Mouse (Mus musculus): ENCODE results near the gene Itprip. TPM values are rescaled to one million over a fixed set of nuclear protein-coding genes. Genes with fewer than 3 reads are reported as not detected.

The Itprip gene
- total RNA-seq (2021), result 10 to 100 TPM; 17.9 to 25.1 TPM
- long read RNA-seq, experiment 1, partial matches to known transcripts, result 0 of 8 reads
- long read RNA-seq, experiment 1, other reads (novel, unspliced or antisense), result 8 of 8 reads
- long read RNA-seq, experiment 2, partial matches to known transcripts, result 0 of 1 reads
- long read RNA-seq, experiment 2, other reads (novel, unspliced or antisense), result 1 of 1 reads

GRCm38 (mm10) chr19:47919126-47919965 is at the start of gene Itprip, which contains the start of gene Cfap43:
Gene Itprip (minus strand): TSS chr19:47919299.
Gene Cfap43 (minus strand): TSS chr19:47919287.
- peak; percentile 82 to 85 for DNase-seq

GRCm38 (mm10) chr19:47958181-47958580 is 39.1 kb upstream of the Itprip start:
- DNase-seq, result no peak

- DNase-seq, result no peak
Observed at GRCm38 (mm10) chr19:47953169-47953568, 34.1 kb upstream of the Itprip start.

GRCm38 (mm10) chr19:47950946-47951345 is 31.8 kb upstream of the Itprip start:
- DNase-seq, result no peak

- no peak for DNase-seq
Observed at GRCm38 (mm10) chr19:47946821-47947465, 27.8 kb upstream of the Itprip start.

GRCm38 (mm10) chr19:47939361-47939760 is 20.3 kb upstream of the Itprip start:
- DNase-seq, result no peak

GRCm38 (mm10) chr19:47937443-47938406 is 18.6 kb upstream of the Itprip start, which contains the start of gene Cfap58:
Gene Cfap58 (plus strand): TSS chr19:47937675.
- DNase-seq, result peak; percentile 58 to 70

GRCm38 (mm10) chr19:47936938-47937337 is 17.8 kb upstream of the Itprip start:
- no peak for DNase-seq

- no peak for DNase-seq
Observed at GRCm38 (mm10) chr19:47936490-47936889, 17.4 kb upstream of the Itprip start.

GRCm38 (mm10) chr19:47935530-47935929 is 16.4 kb upstream of the Itprip start:
- no peak for DNase-seq

- no peak for DNase-seq
Observed at GRCm38 (mm10) chr19:47934636-47935238, 15.6 kb upstream of the Itprip start.

- no peak for DNase-seq
Observed at GRCm38 (mm10) chr19:47934146-47934545, 15.0 kb upstream of the Itprip start.

GRCm38 (mm10) chr19:47931982-47932638 is 13.0 kb upstream of the Itprip start:
- DNase-seq, result no peak

GRCm38 (mm10) chr19:47929043-47929442 is 9.9 kb upstream of the Itprip start:
- no peak for DNase-seq

- DNase-seq, result no peak
Observed at GRCm38 (mm10) chr19:47927032-47927431, 7.9 kb upstream of the Itprip start.

GRCm38 (mm10) chr19:47925819-47926218 is 6.7 kb upstream of the Itprip start:
- DNase-seq, result peak; percentile 47 to 51

- no peak for DNase-seq
Observed at GRCm38 (mm10) chr19:47919966-47920375, 872 bp upstream of the Itprip start.

GRCm38 (mm10) chr19:47918455-47919101 is 521 bp downstream of the Itprip start:
- no peak for DNase-seq

- DNase-seq, result no peak
Observed at GRCm38 (mm10) chr19:47918016-47918415, 1.1 kb downstream of the Itprip start.

- no peak for DNase-seq
Observed at GRCm38 (mm10) chr19:47917396-47917795, 1.7 kb downstream of the Itprip start.

Data from adrenal gland, postnatal 36 days (tissue).